Mouse (Mus musculus): ENCODE measurements at regions not wholly inside any gene's neighbourhood (a gene's known extent, or its start where the extent isn't known, plus 50 kb on each side); places are given as distances from the start of the nearest gene placed in this dataset.

DNA sequence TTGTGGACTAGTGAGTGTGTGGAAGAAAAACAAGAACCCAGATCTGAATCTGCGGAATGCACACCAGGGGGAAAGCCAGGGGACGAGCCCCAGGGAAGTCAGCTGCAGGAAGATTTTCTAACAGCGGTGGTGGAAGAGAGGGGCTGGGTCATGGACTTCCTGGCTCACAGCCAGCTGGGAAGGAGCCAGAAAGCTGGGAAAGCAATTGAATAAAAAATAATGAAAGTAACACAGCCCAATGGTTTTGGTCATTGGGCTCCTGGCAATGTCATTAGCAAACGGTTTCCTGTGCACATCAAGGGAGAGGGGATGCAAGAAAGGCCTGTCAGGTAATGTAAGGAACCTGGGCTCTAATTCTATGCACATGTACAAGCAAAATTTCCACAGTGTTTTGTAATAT, 273.9 kb upstream of the Klf12 start:
- TF ChIP-seq EP300 (IDR thresholded peaks at IDR 0.05; ENCODE audit: insufficient read depth, low read depth, low read length) (no peak), CTCF (IDR thresholded peaks at IDR 0.05; ENCODE audit: low read depth, low read length) (no peak), POLR2A (IDR thresholded peaks at IDR 0.05; ENCODE audit: insufficient read depth, low read length) (no peak)
